Mouse (Mus musculus) forebrain, postnatal 0 days (tissue): ENCODE results near the gene Serpinb6b. TPM values are rescaled to one million over a fixed set of nuclear protein-coding genes. Genes with fewer than 3 reads are reported as not detected.
"Not testable (repeated sequence)": the region's sequence is repeated elsewhere in the genome, so short reads cannot be mapped to it uniquely, and the experiment has no call there.

Source experiments
- ATAC-seq: fragments of 200-750 bp; cut with Nextera tagmentation; 2 replicates; pipeline ENCODE4 v1.8.0; 2017; ENCODE audit warnings: mild to moderate bottlenecking, moderate library complexity
- DNase-seq: peaks from one replicate; pipeline ENCODE4 v3.0.0-alpha.2; 2015
- H3K27ac ChIP-seq: fragments of 300-500 bp; sonication (generic); 2 replicates; pipeline ENCODE4 v1.5.1; 2014; ENCODE audit warnings: low read depth, mild to moderate bottlenecking, antibody characterized with exemption, low read length, moderate library complexity, mixed read lengths
- H3K27me3 ChIP-seq: fragments of 300-500 bp; sonication (generic); 2 replicates; pipeline ENCODE4 v1.6.1; 2014; ENCODE audit warnings: mild to moderate bottlenecking, low read length, mixed read lengths; ENCODE audit not compliant: insufficient read depth
- H3K36me3 ChIP-seq: fragments of 300-500 bp; sonication (generic); 2 replicates; pipeline ENCODE4 v1.6.1; 2014; ENCODE audit warnings: mild to moderate bottlenecking, moderate library complexity; ENCODE audit not compliant: insufficient read depth
- H3K4me1 ChIP-seq: fragments of 300-500 bp; sonication (generic); 2 replicates; pipeline ENCODE4 v1.6.1; 2014; ENCODE audit warnings: antibody characterized with exemption; ENCODE audit not compliant: insufficient read depth
- H3K4me2 ChIP-seq: fragments of 300-500 bp; sonication (generic); 2 replicates; pipeline ENCODE4 v1.6.1; 2014; ENCODE audit warnings: low read depth, mild to moderate bottlenecking, moderate library complexity
- H3K4me3 ChIP-seq: fragments of 300-500 bp; sonication (generic); 2 replicates; pipeline ENCODE4 v1.5.1; 2014; ENCODE audit warnings: low read depth, low read length, mixed read lengths
- H3K9ac ChIP-seq: fragments of 300-500 bp; sonication (generic); 2 replicates; pipeline ENCODE4 v1.6.1; 2014; ENCODE audit warnings: mild to moderate bottlenecking
- H3K9me3 ChIP-seq: fragments of 300-500 bp; sonication (generic); 2 replicates; pipeline ENCODE4 v1.6.1; 2016; ENCODE audit warnings: low read length
- CTCF ChIP-seq: sonication (generic); IDR thresholded peaks from 2 replicates; pipeline ENCODE4 v1.5.1; 2016; ENCODE audit warnings: antibody characterized with exemption, control low read depth, low read depth
- WGBS: fragments of 180-500 bp; shearing (Covaris S2); extraction: QIAGEN DNeasy Blood & Tissue Kit; methylation state at CpG from one replicate; pipeline ENCODE4 v1.1.7; 2014; 5-methylcytosine and 5-hydroxymethylcytosine counted together
- polyA plus RNA-seq: library from polyadenylated mRNA; unstranded; fragments of >200 nt; fragmentation: Nextera tagmentation; extraction: Ambion mirVana; gene quantifications from 2 replicates; pipeline ENCODE4 v1.2.1, GENCODE M21; 2015
- total RNA-seq: library from RNA; depleted of rRNA; stranded (reverse); fragments of >200 nt; gene quantifications from 2 replicates; pipeline ENCODE4 v1.2.3, GENCODE M21; 2014

Gene Serpinb6b
- total and polyA plus RNA-seq, 2 experiments from 2014 or later = 2.8 to 5.5 TPM

GRCm38 (mm10) chr13:32934706-32935381 lies 30.2 kb upstream of the Serpinb6b start:
- no peaks in the 10 kb centered on the region for H3K4me1 ChIP-seq
- H3K36me3 ChIP-seq = no peaks in the 10 kb centered on the region
- no peaks in the 10 kb centered on the region for H3K9me3 ChIP-seq
- 48% methylated on average over 1 of the region's 1 CpGs for WGBS
- DNase-seq (no peak), ATAC-seq (no peak)
- H3K4me3 ChIP-seq = no peak overlapping the region
- H3K4me2 ChIP-seq = no peak overlapping the region
- no peak overlapping the region for H3K27ac ChIP-seq
- no peak for TF ChIP-seq CTCF
- H3K9ac ChIP-seq = no peak overlapping the region
- H3K27me3 ChIP-seq = no peaks in the 10 kb centered on the region

- 83% methylated on average over 4 of the region's 4 CpGs for WGBS
These were observed 26.7 kb upstream of the Serpinb6b start for GRCm38 (mm10) chr13:32938275-32938674.

GRCm38 (mm10) chr13:32939191-32939590 lies 25.8 kb upstream of the Serpinb6b start:
- 76% methylated on average over 3 of the region's 3 CpGs for WGBS
- H3K4me3 ChIP-seq, H3K9me3 ChIP-seq, H3K27me3 ChIP-seq, H3K36me3 ChIP-seq, H3K27ac ChIP-seq, H3K9ac ChIP-seq, ATAC-seq, H3K4me2 ChIP-seq, DNase-seq, H3K4me1 ChIP-seq: not testable (repeated sequence)

More at GRCm38 (mm10) chr13:32938275-32938674, 26.7 kb upstream of the Serpinb6b start:
- H3K9me3 ChIP-seq, H3K4me2 ChIP-seq, H3K27ac ChIP-seq, H3K9ac ChIP-seq, H3K27me3 ChIP-seq, H3K4me1 ChIP-seq, H3K4me3 ChIP-seq, ATAC-seq, DNase-seq, H3K36me3 ChIP-seq: not testable (repeated sequence)

GRCm38 (mm10) chr13:32956537-32956936 lies 8.5 kb upstream of the Serpinb6b start:
- Histone ChIP-seq H3K4me2 (no peak overlapping the region), H3K4me3 (no peak overlapping the region), H3K27me3 (no peaks in the 10 kb centered on the region), H3K36me3 (no peaks in the 10 kb centered on the region), H3K9me3 (no peaks in the 10 kb centered on the region), H3K4me1 (no peaks in the 10 kb centered on the region), H3K9ac (no peak overlapping the region), H3K27ac (no peak overlapping the region)
- DNase-seq (no peak), ATAC-seq (no peak)
- no peak for TF ChIP-seq CTCF
- WGBS = 73% methylated on average over 4 of the region's 4 CpGs

- 79% methylated on average over 4 of the region's 4 CpGs for WGBS
- Histone ChIP-seq H3K27ac (no peak overlapping the region), H3K4me3 (no peak overlapping the region), H3K27me3 (no peaks in the 10 kb centered on the region), H3K4me1 (no peaks in the 10 kb centered on the region), H3K9ac (no peak overlapping the region), H3K36me3 (no peaks in the 10 kb centered on the region), H3K9me3 (no peaks in the 10 kb centered on the region), H3K4me2 (no peak overlapping the region)
- DNase-seq = no peak
- TF ChIP-seq CTCF = no peak
- ATAC-seq = no peak
These were observed 7.1 kb upstream of the Serpinb6b start for GRCm38 (mm10) chr13:32957917-32958316.

- not testable (repeated sequence) for H3K36me3 ChIP-seq, H3K27ac ChIP-seq, H3K9me3 ChIP-seq, H3K4me3 ChIP-seq, H3K4me1 ChIP-seq, DNase-seq, H3K4me2 ChIP-seq, ATAC-seq, H3K27me3 ChIP-seq, H3K9ac ChIP-seq
- WGBS = 90% methylated on average over 7 of the region's 7 CpGs
These were observed 6.5 kb upstream of the Serpinb6b start for GRCm38 (mm10) chr13:32958521-32958920.

GRCm38 (mm10) chr13:32963990-32964753 lies 837 bp upstream of the Serpinb6b start:
- Histone ChIP-seq H3K9ac (no peak overlapping the region), H3K27me3 (no peaks in the 10 kb centered on the region), H3K4me3 (no peak overlapping the region), H3K4me2 (no peak overlapping the region), H3K9me3 (no peaks in the 10 kb centered on the region), H3K36me3 (no peaks in the 10 kb centered on the region), H3K4me1 (no peaks in the 10 kb centered on the region), H3K27ac (no peak overlapping the region)
- no peak for TF ChIP-seq CTCF
- no peak for DNase-seq
- WGBS = 88% methylated on average over 9 of the region's 9 CpGs
- ATAC-seq = no peak
